In genomic region chr7:28208988-28209508, GRCm38 (mm10) we compare ENCODE assay signal across 8 mouse cellular contexts. TPM values are rescaled to one million over a fixed set of nuclear protein-coding genes. Genes with fewer than 3 reads are reported as not detected.
DNase-seq lines count a peak whose midpoint lies in the region; ATAC-seq and TF ChIP-seq lines count a peak whose summit lies in the region.

No protein-coding gene starts in this region.

- H3K36me3 ChIP-seq in hindbrain, embryonic 15.5 days, result no peaks in the 10 kb centered on the region

- 0 out of 2 replicates have a peak, but pooled peaks cover 3% of the 10 kb centered on the region for H3K4me1 ChIP-seq in hindbrain, embryonic 15.5 days (replicated peaks)

- H3K27me3 ChIP-seq in hindbrain, embryonic 15.5 days, result no peaks in the 10 kb centered on the region

- peak overlapping the region; percentile 85 for H3K27ac ChIP-seq in gastrocnemius, adult 2 months
- peak overlapping the region; percentile 43; the same call in 1 of the 2 replicates for H3K27ac ChIP-seq in hindbrain, embryonic 15.5 days (replicated peaks)

- DNase-seq in R1 (ENCODE audit: low read depth, low spot score), result peak; percentile 96
- peak; percentile 59 to 77 for DNase-seq in cerebellum, postnatal 25 days
- DNase-seq in gastrocnemius, adult 2 months, result peak; percentile 82
- DNase-seq in layer of hippocampus, postnatal 25 days (ENCODE audit: extremely low spot score in 1 of 2, low spot score in 1 of 2), result peak; percentile 41 to 59
- peak; percentile 73 for DNase-seq in lung, postnatal 14 days
- DNase-seq in retina, embryonic 14.5 days (ENCODE audit: low spot score), result peak; percentile 80
- DNase-seq in urinary bladder, postnatal 25 days (ENCODE audit: low spot score), result peak; percentile 49

- H3K9ac ChIP-seq in hindbrain, embryonic 15.5 days, result peak overlapping the region; percentile 43; the same call in 1 of the 2 replicates

- H3K9me3 ChIP-seq in hindbrain, embryonic 15.5 days, result no peaks in the 10 kb centered on the region

- WGBS in hindbrain, embryonic 15.5 days, result 47% methylated on average over 19 of the region's 19 CpGs

- H3K4me2 ChIP-seq in hindbrain, embryonic 15.5 days, result peak overlapping the region; percentile 57

- peak overlapping the region; percentile 60 for H3K4me3 ChIP-seq in gastrocnemius, adult 2 months
- H3K4me3 ChIP-seq in hindbrain, embryonic 15.5 days, result peak overlapping the region; percentile 35

- intact Hi-C loops in gastrocnemius, adult 2 months (cut with DNase I), result loop anchor here (5.0 kb wide), 1 partner anchor 37 kb away; no protein-coding TSS in a partner anchor

- ATAC-seq in hindbrain, embryonic 15.5 days (ENCODE audit: low FRiP score, low read depth), result peak; percentile 87

- TF ChIP-seq CTCF in gastrocnemius, adult 2 months (IDR thresholded peaks at IDR 0.05), result no peak

RNA-seq across cellular contexts. Expression of gene Dyrk1b, which starts 29.8 kb away (rescaled TPM):
- 10 to 100 TPM; 65.3 to 78.6 TPM for total RNA-seq in gastrocnemius, adult 2 months (2021)
- polyA plus RNA-seq in hindbrain, embryonic 15.5 days (2015; fragmentation: Nextera tagmentation; extraction: Ambion mirVana), result 14.0 and 14.9 TPM in 2 replicates
- 10 to 100 TPM; 41.7 to 49.8 TPM for total RNA-seq in layer of hippocampus, postnatal 25 days (2021)

RNA-seq across cellular contexts. Expression of gene Fbl, which starts 39.5 kb away (rescaled TPM):
- 10 to 100 TPM; 21.2 to 28.9 TPM for total RNA-seq in gastrocnemius, adult 2 months (2021)
- polyA plus RNA-seq in hindbrain, embryonic 15.5 days (2015; fragmentation: Nextera tagmentation; extraction: Ambion mirVana), result 76.5 and 81.8 TPM in 2 replicates
- 10 to 100 TPM; 43.5 to 53.4 TPM for total RNA-seq in layer of hippocampus, postnatal 25 days (2021)

RNA-seq across cellular contexts. Expression of gene Eid2, which starts 58.6 kb away (rescaled TPM):
- total RNA-seq in gastrocnemius, adult 2 months (2021), result 1 to 10 TPM; 6.4 to 6.8 TPM
- 19.9 and 23.7 TPM in 2 replicates for polyA plus RNA-seq in hindbrain, embryonic 15.5 days (2015; fragmentation: Nextera tagmentation; extraction: Ambion mirVana)
- 10 to 100 TPM; 53.5 to 62.9 TPM for total RNA-seq in layer of hippocampus, postnatal 25 days (2021)

Comparison
In these comparisons a context has a peak if more than half of its experiments do, and no peak if none do; other contexts are left out.
1. Peak in every context shown above with its lines: DNase-seq, ATAC-seq, H3K4me3 ChIP-seq and H3K27ac ChIP-seq.
2. RNA of gene Eid2, which starts 58.6 kb away (total RNA-seq): 53.5 to 62.9 TPM in layer of hippocampus, postnatal 25 days; 6.4 to 6.8 TPM in gastrocnemius, adult 2 months; every median in the first group is over 4 times any median in the second.